Mouse (Mus musculus) embryonic facial prominence, embryonic 10.5 days (tissue): ENCODE results near the gene Copg1. TPM values are rescaled to one million over a fixed set of nuclear protein-coding genes. Genes with fewer than 3 reads are reported as not detected.
"Not testable (repeated sequence)": the region's sequence is repeated elsewhere in the genome, so short reads cannot be mapped to it uniquely, and the experiment has no call there.

Experiments used
- DNase-seq: peaks from one replicate; pipeline ENCODE4 v3.0.0-alpha.2; 2017; ENCODE audit warnings: low spot score
- H3K27ac ChIP-seq: fragments of 300-500 bp; sonication (generic); replicated peaks from 2 replicates; pipeline ENCODE4 v1.5.1; 2016; ENCODE audit warnings: mild to moderate bottlenecking
- H3K27me3 ChIP-seq: fragments of 300-500 bp; sonication (generic); replicated peaks from 2 replicates; pipeline ENCODE4 v1.6.1; 2016; ENCODE audit warnings: low read depth, mild to moderate bottlenecking; ENCODE audit not compliant: poor library complexity, severe bottlenecking
- H3K36me3 ChIP-seq: fragments of 300-500 bp; sonication (generic); replicated peaks from 2 replicates; pipeline ENCODE4 v1.6.1; 2016; ENCODE audit warnings: mild to moderate bottlenecking, moderate library complexity
- H3K4me1 ChIP-seq: fragments of 300-500 bp; sonication (generic); 2 replicates; pipeline ENCODE4 v1.6.1; 2016
- H3K4me3 ChIP-seq: fragments of 300-500 bp; sonication (generic); 2 replicates; pipeline ENCODE4 v1.5.1; 2016; ENCODE audit warnings: mild to moderate bottlenecking, moderate library complexity
- H3K9me3 ChIP-seq: fragments of 300-500 bp; sonication (generic); 2 replicates; pipeline ENCODE4 v1.6.1; 2016; ENCODE audit warnings: mild to moderate bottlenecking
- WGBS: fragments of 180-500 bp; shearing (Covaris S2); methylation state at CpG from one replicate; pipeline ENCODE4 v1.1.7; 2016; 5-methylcytosine and 5-hydroxymethylcytosine counted together
- polyA plus RNA-seq: library from polyadenylated mRNA; unstranded; fragments of >200 nt; fragmentation: Nextera tagmentation; extraction: Ambion mirVana; gene quantifications from 2 replicates; pipeline ENCODE4 v1.2.1, GENCODE M21; 2016

The Copg1 gene
- polyA plus RNA-seq, 1 experiment from 2014 or later: 157 TPM

GRCm38 (mm10) chr6:87923624-87924023, 36.0 kb downstream of the Copg1 start:
- peaks cover 87% of the 10 kb centered on the region for H3K36me3 ChIP-seq
- 81% methylated on average over 1 of the region's 1 CpGs for WGBS
- H3K9me3 ChIP-seq: no peaks in the 10 kb centered on the region
- no peaks in the 10 kb centered on the region for H3K4me1 ChIP-seq
- no peaks in the 10 kb centered on the region for H3K27me3 ChIP-seq
- H3K27ac ChIP-seq: no peak overlapping the region
- no peak overlapping the region for H3K4me3 ChIP-seq
- no peak for DNase-seq

- no peak for DNase-seq
- H3K9me3 ChIP-seq: peaks cover 4% of the 10 kb centered on the region; the same call in 1 of the 2 replicates
- H3K27ac ChIP-seq: no peak overlapping the region
- peaks cover 7% of the 10 kb centered on the region for H3K4me1 ChIP-seq
- H3K36me3 ChIP-seq: peaks cover 65% of the 10 kb centered on the region
- H3K4me3 ChIP-seq: no peak overlapping the region
- 90% methylated on average over 5 of the region's 5 CpGs for WGBS
- H3K27me3 ChIP-seq: no peaks in the 10 kb centered on the region
Observed at GRCm38 (mm10) chr6:87935037-87935436, 47.4 kb downstream of the Copg1 start.

GRCm38 (mm10) chr6:87937178-87937788, 49.7 kb downstream of the Copg1 start:
- Histone ChIP-seq H3K9me3 (no peaks in the 10 kb centered on the region), H3K27me3 (no peaks in the 10 kb centered on the region), H3K4me3 (no peak overlapping the region), H3K4me1 (peaks cover 7% of the 10 kb centered on the region), H3K36me3 (peaks cover 45% of the 10 kb centered on the region), H3K27ac (peak overlapping the region; percentile 7; the same call in 1 of the 2 replicates)
- 45% methylated on average over 19 of the region's 19 CpGs for WGBS
- DNase-seq: peak; percentile 79

GRCm38 (mm10) chr6:87938941-87939340, 51.3 kb downstream of the Copg1 start:
- H3K4me3 ChIP-seq: no peak overlapping the region
- 89% methylated on average over 3 of the region's 3 CpGs for WGBS
- no peaks in the 10 kb centered on the region for H3K27me3 ChIP-seq
- peaks cover 29% of the 10 kb centered on the region for H3K36me3 ChIP-seq
- H3K4me1 ChIP-seq: peaks cover 7% of the 10 kb centered on the region
- no peaks in the 10 kb centered on the region for H3K9me3 ChIP-seq
- DNase-seq: no peak
- H3K27ac ChIP-seq: no peak overlapping the region

- DNase-seq: no peak
- 84% methylated on average over 7 of the region's 7 CpGs for WGBS
- no peaks in the 10 kb centered on the region for H3K36me3 ChIP-seq
- H3K27ac ChIP-seq: no peak overlapping the region
- H3K4me3 ChIP-seq: no peak overlapping the region
- peaks cover 6% of the 10 kb centered on the region for H3K4me1 ChIP-seq
- H3K9me3 ChIP-seq: no peaks in the 10 kb centered on the region
- H3K27me3 ChIP-seq: no peaks in the 10 kb centered on the region
Observed at GRCm38 (mm10) chr6:87942179-87942578, 54.6 kb downstream of the Copg1 start.

GRCm38 (mm10) chr6:87962457-87962856, 74.8 kb downstream of the Copg1 start:
- H3K4me1 ChIP-seq, H3K27me3 ChIP-seq, DNase-seq, H3K4me3 ChIP-seq, H3K27ac ChIP-seq, H3K36me3 ChIP-seq: not testable (repeated sequence)
- WGBS: 63% methylated on average over 4 of the region's 4 CpGs
- peaks cover 14% of the 10 kb centered on the region for H3K9me3 ChIP-seq

Other genes with a start within 250 kb of the Copg1 start
- gene Aplf, start 215.6 kb upstream of the Copg1 start, polyA plus RNA-seq: 12.9 and 13.1 TPM in 2 replicates
- 0.61 and 1.4 TPM in 2 replicates for gene Efcc1, start 156.9 kb upstream of the Copg1 start, polyA plus RNA-seq
- gene Gp9, start 109.7 kb upstream of the Copg1 start, polyA plus RNA-seq: 2.6 TPM in 2 replicates
- gene Rab43, start 75.7 kb upstream of the Copg1 start, polyA plus RNA-seq: 4.1 and 5.5 TPM in 2 replicates
- gene Gm45140, start 52.0 kb upstream of the Copg1 start, polyA plus RNA-seq: 2.8 and 3.2 TPM in 2 replicates
- 69.4 and 69.8 TPM in 2 replicates for gene Isy1, start 49.0 kb upstream of the Copg1 start, polyA plus RNA-seq
- gene Cnbp, start 36.7 kb upstream of the Copg1 start, polyA plus RNA-seq: 1,409 and 1,454 TPM in 2 replicates
- gene Hmces, start 26.1 kb downstream of the Copg1 start, polyA plus RNA-seq: 64.0 and 67.1 TPM in 2 replicates
- gene H1fx, start 93.8 kb downstream of the Copg1 start, polyA plus RNA-seq: 29.2 and 35.8 TPM in 2 replicates
- 206 and 207 TPM in 2 replicates for gene Rab7, start 157.5 kb downstream of the Copg1 start, polyA plus RNA-seq
- 302 and 327 TPM in 2 replicates for gene Rpn1, start 196.7 kb downstream of the Copg1 start, polyA plus RNA-seq